Mouse (Mus musculus): ENCODE measurements around the gene Aebp1. TPM values are rescaled to one million over a fixed set of nuclear protein-coding genes. Genes with fewer than 3 reads are reported as not detected.

Aebp1 gene
- total RNA-seq, 2 experiments from 2014 or later = 6.2 to 9.1 TPM

GRCm38 (mm10) chr11:5841751-5842150 lies 20.0 kb upstream of the Aebp1 start:
- no peak for DNase-seq (ENCODE audit: low spot score in 2 of 2)
- H3K4me3 ChIP-seq = no peak overlapping the region
- no peak overlapping the region for H3K27ac ChIP-seq
- TF ChIP-seq CTCF (conservative IDR thresholded peaks at IDR 0.05) = no peak

GRCm38 (mm10) chr11:5843131-5843530 lies 18.6 kb upstream of the Aebp1 start:
- Histone ChIP-seq H3K27ac (no peak overlapping the region), H3K4me3 (no peak overlapping the region)
- no peak for DNase-seq (ENCODE audit: low spot score in 2 of 2)
- no peak for TF ChIP-seq CTCF (conservative IDR thresholded peaks at IDR 0.05)

- no peak overlapping the region for H3K4me3 ChIP-seq
- DNase-seq (ENCODE audit: low spot score in 2 of 2) = no peak
- H3K27ac ChIP-seq = no peak overlapping the region
- TF ChIP-seq CTCF (conservative IDR thresholded peaks at IDR 0.05) = no peak
Observed at GRCm38 (mm10) chr11:5846639-5847345, 15.0 kb upstream of the Aebp1 start.

DNA sequence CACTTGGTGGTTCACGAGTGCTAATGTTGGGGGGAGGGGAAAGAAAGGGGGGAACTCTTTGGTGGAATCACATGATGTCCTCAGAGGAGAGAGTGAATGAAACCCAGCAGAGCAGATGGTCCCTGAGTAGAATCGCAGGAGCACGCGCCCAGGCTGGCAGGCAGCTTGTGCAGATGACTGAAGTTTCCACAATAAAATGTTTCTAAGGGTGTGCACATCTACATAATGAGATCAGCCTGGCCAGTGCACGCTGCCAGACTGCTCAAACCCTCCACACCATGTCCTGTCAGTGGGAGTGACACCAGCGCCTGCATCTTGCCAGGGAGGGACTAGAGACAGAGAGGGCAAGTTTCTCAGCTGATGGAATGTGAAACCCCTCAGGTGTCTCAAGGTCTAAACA lies 13.0 kb upstream of the Aebp1 start:
- TF ChIP-seq CTCF (conservative IDR thresholded peaks at IDR 0.05) = no peak
- DNase-seq (ENCODE audit: low spot score in 2 of 2) = peak; percentile 69 to 78
- peak overlapping the region; percentile 15; the same call in 1 of the 2 replicates for H3K27ac ChIP-seq

DNA sequence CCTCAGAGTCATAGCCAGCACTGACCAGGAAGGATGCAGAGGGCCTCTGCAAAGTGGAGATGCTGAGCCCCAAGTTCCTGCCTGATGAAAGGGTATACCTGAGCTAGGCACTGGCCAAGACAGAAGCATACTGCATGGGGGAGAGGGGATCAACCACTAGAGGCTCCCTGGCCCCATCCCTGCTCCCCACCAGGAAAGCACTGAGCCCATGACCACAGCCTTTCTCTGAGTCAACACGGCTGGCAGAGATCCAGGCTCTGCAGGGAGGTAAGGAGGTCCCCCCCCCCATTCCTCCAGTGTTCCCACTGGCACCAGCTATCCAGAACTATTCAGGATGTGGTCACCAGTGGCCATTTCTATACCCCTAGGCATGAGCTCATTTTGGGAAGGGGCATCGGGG lies 12.4 kb upstream of the Aebp1 start:
- Histone ChIP-seq H3K27ac (peak overlapping the region; percentile 15; the same call in 1 of the 2 replicates), H3K4me3 (no peak overlapping the region)
- DNase-seq (ENCODE audit: low spot score in 2 of 2) = no peak
- TF ChIP-seq CTCF (conservative IDR thresholded peaks at IDR 0.05) = no peak

More for the DNA sequence above, 13.0 kb upstream of the Aebp1 start:
- H3K4me3 ChIP-seq = no peak overlapping the region

GRCm38 (mm10) chr11:5850452-5850851 lies 11.3 kb upstream of the Aebp1 start:
- no peak for TF ChIP-seq CTCF (conservative IDR thresholded peaks at IDR 0.05)
- no peak for DNase-seq (ENCODE audit: low spot score in 2 of 2)
- Histone ChIP-seq H3K27ac (no peak overlapping the region), H3K4me3 (no peak overlapping the region)

DNA sequence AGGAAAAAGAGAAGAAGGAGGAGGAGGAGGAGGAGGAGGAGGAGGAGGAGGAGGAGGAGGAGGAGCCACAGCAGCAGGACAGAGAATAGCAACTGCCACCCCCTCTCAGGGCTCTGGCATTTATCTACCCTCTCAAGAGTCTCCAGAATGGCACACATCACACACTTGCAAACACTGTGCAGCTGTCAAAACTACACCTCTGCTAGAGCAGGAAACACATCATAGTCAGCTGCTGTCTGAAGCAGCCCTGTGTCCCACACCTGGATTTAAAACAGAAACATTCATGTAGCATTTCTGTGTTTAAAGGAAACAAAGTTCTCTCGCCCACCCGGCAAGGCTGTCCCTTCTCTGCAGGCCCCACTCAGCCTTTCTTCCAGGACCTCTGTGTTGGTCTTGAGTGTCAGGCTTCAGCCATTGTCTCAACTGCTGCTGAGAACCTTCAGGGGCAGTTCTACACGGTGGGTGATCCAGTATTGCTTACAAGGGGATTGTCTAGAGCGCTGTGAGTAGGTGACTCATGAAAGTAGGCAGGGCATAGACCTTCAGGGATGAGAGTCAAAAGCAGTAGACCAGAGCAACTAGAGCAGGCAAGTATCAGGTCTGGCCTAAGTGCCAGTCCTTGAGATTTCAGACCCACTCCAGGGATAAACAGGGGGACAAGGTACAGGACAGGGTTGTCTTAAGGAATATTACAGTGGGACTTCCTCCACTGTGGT lies 10.6 kb upstream of the Aebp1 start:
- no peak for TF ChIP-seq CTCF (conservative IDR thresholded peaks at IDR 0.05)
- Histone ChIP-seq H3K27ac (no peak overlapping the region), H3K4me3 (no peak overlapping the region)
- no peak for DNase-seq (ENCODE audit: low spot score in 2 of 2)

- no peak overlapping the region for H3K4me3 ChIP-seq
- no peak for TF ChIP-seq CTCF (conservative IDR thresholded peaks at IDR 0.05)
- no peak overlapping the region for H3K27ac ChIP-seq
- no peak for DNase-seq (ENCODE audit: low spot score in 2 of 2)
Observed at GRCm38 (mm10) chr11:5852314-5852713, 9.4 kb upstream of the Aebp1 start.

DNA sequence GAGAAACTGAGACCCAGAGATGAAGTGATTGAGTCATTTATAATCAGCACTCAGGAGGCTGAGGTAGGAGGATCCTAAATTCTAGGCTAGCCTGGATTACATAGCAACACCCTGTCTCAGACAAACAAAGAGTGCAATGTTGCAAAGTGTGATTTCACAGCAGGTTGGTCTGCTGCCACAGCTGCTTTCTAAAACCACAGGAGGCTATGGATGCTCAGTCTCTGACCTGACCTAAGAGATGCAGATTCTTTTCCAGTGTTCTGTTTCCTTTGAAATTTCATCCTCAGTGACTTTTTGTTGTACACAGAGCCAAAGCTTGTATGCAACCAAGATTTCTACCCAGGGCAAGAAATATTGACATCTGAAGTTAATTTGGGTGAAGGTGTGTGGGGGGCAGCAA lies 6.3 kb upstream of the Aebp1 start:
- TF ChIP-seq CTCF (conservative IDR thresholded peaks at IDR 0.05) = no peak
- DNase-seq (ENCODE audit: low spot score in 2 of 2) = no peak
- no peak overlapping the region for H3K4me3 ChIP-seq
- H3K27ac ChIP-seq = peak overlapping the region; percentile 74; the same call in 1 of the 2 replicates

DNA sequence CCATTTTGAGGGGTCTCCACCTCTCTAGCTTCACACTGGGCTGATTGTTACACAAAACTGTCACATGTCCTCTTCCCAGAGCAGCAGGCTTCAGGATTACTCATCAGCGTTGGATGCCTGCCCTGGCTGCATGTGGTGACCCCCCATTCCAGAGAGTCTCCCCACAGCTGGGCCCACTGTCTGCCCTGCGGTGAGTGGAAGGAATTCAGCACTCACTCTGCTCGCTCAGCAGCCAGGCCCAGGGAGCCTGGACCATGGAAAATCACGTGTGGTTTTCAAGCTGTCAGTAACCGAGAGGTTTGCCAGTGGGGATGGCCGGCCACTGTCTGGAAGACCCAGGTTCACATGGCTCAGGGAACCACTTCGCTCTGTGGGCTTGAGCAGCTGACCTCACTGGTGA lies 5.8 kb upstream of the Aebp1 start:
- peak; percentile 52 to 58 for DNase-seq (ENCODE audit: low spot score in 2 of 2)
- Histone ChIP-seq H3K27ac (peak overlapping the region; percentile 74), H3K4me3 (no peak overlapping the region)
- no peak; the same call in 1 of the 2 replicates for TF ChIP-seq CTCF (conservative IDR thresholded peaks at IDR 0.05)

DNA sequence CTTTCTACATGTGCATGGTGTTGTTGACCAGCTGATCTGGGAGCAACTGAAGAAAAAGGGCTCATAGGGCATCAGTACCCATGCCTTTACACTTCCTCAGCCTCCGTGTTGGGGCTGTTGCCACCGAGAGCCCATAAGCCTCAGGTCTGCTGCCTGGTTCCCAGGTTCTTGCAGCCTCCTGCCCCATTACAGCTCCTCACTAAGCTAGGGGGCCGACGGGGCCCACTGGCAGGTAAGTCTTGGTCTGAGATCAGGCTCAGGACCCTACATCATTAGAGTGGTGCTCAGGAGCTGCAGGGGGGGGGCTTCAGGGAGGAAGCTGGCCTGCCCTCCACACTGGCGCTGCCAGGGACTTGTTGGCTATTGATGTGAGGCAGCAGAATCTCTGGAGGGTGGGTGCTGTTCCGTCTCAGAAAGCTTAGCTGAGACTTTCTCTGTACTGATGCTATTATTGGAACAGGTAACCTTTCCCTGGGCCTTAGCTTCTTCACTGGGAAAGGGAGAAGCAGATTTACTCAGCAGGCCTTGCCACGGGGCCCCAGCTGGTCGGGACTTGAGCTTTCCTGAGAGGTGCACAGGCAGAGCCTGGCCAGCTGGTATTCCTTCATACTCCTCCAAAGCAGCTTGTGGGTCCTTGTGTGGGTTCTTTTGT lies 5.1 kb upstream of the Aebp1 start:
- Histone ChIP-seq H3K4me3 (no peak overlapping the region), H3K27ac (peak overlapping the region; percentile 74)
- DNase-seq (ENCODE audit: low spot score in 2 of 2) = no peak
- no peak for TF ChIP-seq CTCF (conservative IDR thresholded peaks at IDR 0.05)

GRCm38 (mm10) chr11:5858723-5859122 lies 3.0 kb upstream of the Aebp1 start:
- no peak overlapping the region for H3K27ac ChIP-seq
- TF ChIP-seq CTCF (conservative IDR thresholded peaks at IDR 0.05) = peak; percentile 51
- no peak for DNase-seq (ENCODE audit: low spot score in 2 of 2)
- no peak overlapping the region for H3K4me3 ChIP-seq

DNA sequence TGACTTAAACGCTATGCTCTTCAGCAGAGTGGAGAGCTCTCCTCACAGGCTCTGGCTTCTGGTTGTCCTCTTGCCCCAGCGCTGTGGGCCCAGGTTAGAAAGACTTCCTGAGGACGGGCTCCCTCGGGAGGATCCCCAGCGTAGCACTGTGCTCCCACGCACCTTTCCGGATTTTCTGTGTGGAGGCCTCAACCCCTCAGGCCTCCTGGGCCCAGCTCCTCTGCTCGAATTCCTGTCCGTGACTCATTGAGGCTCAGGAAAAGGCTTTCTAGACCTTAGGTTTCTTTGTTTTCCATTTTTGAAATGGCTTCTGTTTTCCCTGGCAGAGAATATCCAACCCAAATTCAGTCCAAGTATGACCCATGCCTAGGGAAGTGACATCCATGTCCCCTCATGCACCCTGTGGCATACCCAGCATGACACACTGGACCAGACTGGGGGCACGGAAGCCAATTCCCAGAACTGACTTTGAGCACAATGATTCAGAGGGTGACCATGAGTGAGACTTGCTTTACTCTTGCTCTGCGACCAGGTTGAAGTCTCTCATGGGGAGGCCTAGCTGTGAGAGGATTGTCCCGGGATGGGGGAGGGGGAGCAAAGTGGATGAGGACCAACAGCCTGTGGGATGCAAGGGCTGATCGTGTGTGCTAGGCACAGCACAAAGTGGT lies 1.7 kb upstream of the Aebp1 start:
- DNase-seq (ENCODE audit: low spot score in 2 of 2) = no peak

More for the DNA sequence above, 1.7 kb upstream of the Aebp1 start:
- no peak overlapping the region for H3K4me3 ChIP-seq
- no peak for TF ChIP-seq CTCF (conservative IDR thresholded peaks at IDR 0.05)
- no peak overlapping the region for H3K27ac ChIP-seq

Measured in layer of hippocampus, adult 2 months (tissue).